Mouse (Mus musculus) intestine, postnatal 0 days (tissue): ENCODE results near the gene Frrs1. TPM values are rescaled to one million over a fixed set of nuclear protein-coding genes. Genes with fewer than 3 reads are reported as not detected.

ENCODE experiments used
- ATAC-seq: fragments of 200-750 bp; cut with Nextera tagmentation; 2 replicates; pipeline ENCODE4 v1.8.0; 2017; ENCODE audit warnings: mild to moderate bottlenecking, moderate TSS enrichment, moderate library complexity
- H3K27ac ChIP-seq: fragments of 300-500 bp; sonication (generic); 2 replicates; pipeline ENCODE4 v1.5.1; 2014; ENCODE audit warnings: mild to moderate bottlenecking, low read depth, low read length, moderate library complexity
- H3K27me3 ChIP-seq: fragments of 300-500 bp; sonication (generic); replicated peaks from 2 replicates; pipeline ENCODE4 v1.6.1; 2014; ENCODE audit warnings: low read length, mixed read lengths; ENCODE audit not compliant: control insufficient read depth, insufficient read depth
- H3K36me3 ChIP-seq: fragments of 300-500 bp; sonication (generic); 2 replicates; pipeline ENCODE4 v1.6.1; 2014; ENCODE audit warnings: mild to moderate bottlenecking, moderate library complexity; ENCODE audit not compliant: control insufficient read depth, insufficient read depth
- H3K4me1 ChIP-seq: fragments of 300-500 bp; sonication (generic); replicated peaks from 2 replicates; pipeline ENCODE4 v1.6.1; 2014; ENCODE audit warnings: antibody characterized with exemption, low read length, mixed read lengths; ENCODE audit not compliant: control insufficient read depth, insufficient read depth
- H3K4me2 ChIP-seq: fragments of 300-500 bp; sonication (generic); replicated peaks from 2 replicates; pipeline ENCODE4 v1.6.1; 2014; ENCODE audit warnings: low read depth, mild to moderate bottlenecking, moderate library complexity
- H3K4me3 ChIP-seq: fragments of 300-500 bp; sonication (generic); 2 replicates; pipeline ENCODE4 v1.5.1; 2014; ENCODE audit warnings: low read depth, low read length
- H3K9ac ChIP-seq: fragments of 300-500 bp; sonication (generic); 2 replicates; pipeline ENCODE4 v1.6.1; 2014; ENCODE audit warnings: mild to moderate bottlenecking, low read depth, low read length
- H3K9me3 ChIP-seq: fragments of 300-500 bp; sonication (generic); 2 replicates; pipeline ENCODE4 v1.6.1; 2016; ENCODE audit warnings: mixed run types; ENCODE audit not compliant: control insufficient read depth
- CTCF ChIP-seq: sonication (generic); IDR thresholded peaks from 2 replicates; pipeline ENCODE4 v1.5.1; 2016; ENCODE audit warnings: low read depth, mild to moderate bottlenecking, control low read depth, antibody characterized with exemption, moderate library complexity
- WGBS: fragments of 180-500 bp; shearing (Covaris S2); extraction: QIAGEN DNeasy Blood & Tissue Kit; methylation state at CpG from one replicate; pipeline ENCODE4 v1.1.7; 2014; 5-methylcytosine and 5-hydroxymethylcytosine counted together
- polyA plus RNA-seq: library from polyadenylated mRNA; unstranded; fragments of >200 nt; fragmentation: Nextera tagmentation; extraction: Ambion mirVana; gene quantifications from 2 replicates; pipeline ENCODE4 v1.2.1, GENCODE M21; 2015

Frrs1 gene
- polyA plus RNA-seq, 1 experiment from 2014 or later = 18.6 TPM

DNA sequence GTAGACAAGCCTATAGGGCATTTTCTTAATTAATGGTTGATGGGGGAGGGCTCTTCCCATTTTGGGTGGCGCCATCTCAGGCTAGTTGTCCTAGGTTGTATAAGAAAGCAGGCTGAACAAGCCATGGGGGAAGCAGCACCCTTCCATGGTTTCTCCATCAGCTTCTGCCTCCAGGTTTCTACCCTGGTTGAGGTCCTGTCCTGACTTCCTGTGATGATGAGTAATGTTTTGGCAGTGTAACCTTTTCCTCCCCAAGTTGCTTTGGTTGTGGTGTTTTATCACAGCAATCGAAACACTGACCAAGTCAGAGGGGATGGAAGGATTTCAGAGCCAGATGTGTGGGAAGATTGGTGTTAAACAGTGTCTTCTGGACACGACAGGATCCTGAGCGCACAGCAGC is 87.2 kb downstream of the Frrs1 start:
- Histone ChIP-seq H3K9me3 (no peaks in the 10 kb centered on the region), H3K4me2 (no peak overlapping the region), H3K36me3 (no peaks in the 10 kb centered on the region), H3K4me3 (no peak overlapping the region), H3K9ac (no peak overlapping the region), H3K27me3 (no peaks in the 10 kb centered on the region), H3K4me1 (no peaks in the 10 kb centered on the region), H3K27ac (no peak overlapping the region)
- TF ChIP-seq CTCF = no peak
- no peak for ATAC-seq
- WGBS = 82% methylated on average over 4 of the region's 4 CpGs

- ATAC-seq = peak; percentile 78
- WGBS = 45% methylated on average over 6 of the region's 6 CpGs
These were observed 91.4 kb downstream of the Frrs1 start for GRCm38 (mm10) chr3:116950665-116951115.

GRCm38 (mm10) chr3:116951489-116951888 is 92.2 kb downstream of the Frrs1 start:
- 0 out of 2 replicates have a peak, but pooled peaks have one; percentile 44 for ATAC-seq
- no peak overlapping the region for H3K4me3 ChIP-seq
- no peaks in the 10 kb centered on the region for H3K4me1 ChIP-seq
- no peak overlapping the region for H3K27ac ChIP-seq
- no peaks in the 10 kb centered on the region for H3K36me3 ChIP-seq
- no peaks in the 10 kb centered on the region for H3K27me3 ChIP-seq
- no peaks in the 10 kb centered on the region for H3K9me3 ChIP-seq
- H3K4me2 ChIP-seq = no peak overlapping the region
- WGBS = 67% methylated on average over 3 of the region's 3 CpGs
- no peak for TF ChIP-seq CTCF
- no peak overlapping the region for H3K9ac ChIP-seq

More at GRCm38 (mm10) chr3:116950665-116951115, 91.4 kb downstream of the Frrs1 start:
- TF ChIP-seq CTCF = no peak
- no peaks in the 10 kb centered on the region for H3K36me3 ChIP-seq
- H3K9me3 ChIP-seq = no peaks in the 10 kb centered on the region
- no peaks in the 10 kb centered on the region for H3K27me3 ChIP-seq
- no peaks in the 10 kb centered on the region for H3K4me1 ChIP-seq
- no peak overlapping the region for H3K9ac ChIP-seq
- no peak overlapping the region for H3K27ac ChIP-seq
- H3K4me3 ChIP-seq = no peak overlapping the region
- H3K4me2 ChIP-seq = no peak overlapping the region

GRCm38 (mm10) chr3:116952242-116952899 is 93.1 kb downstream of the Frrs1 start:
- Histone ChIP-seq H3K9ac (no peak overlapping the region), H3K4me1 (no peaks in the 10 kb centered on the region), H3K4me2 (no peak overlapping the region), H3K4me3 (no peak overlapping the region), H3K27me3 (no peaks in the 10 kb centered on the region), H3K27ac (no peak overlapping the region), H3K9me3 (no peaks in the 10 kb centered on the region), H3K36me3 (no peaks in the 10 kb centered on the region)
- 70% methylated on average over 8 of the region's 8 CpGs for WGBS
- TF ChIP-seq CTCF = no peak
- no peak for ATAC-seq

- Histone ChIP-seq H3K9me3 (no peaks in the 10 kb centered on the region), H3K9ac (no peak overlapping the region), H3K27me3 (no peaks in the 10 kb centered on the region), H3K4me1 (no peaks in the 10 kb centered on the region), H3K4me2 (no peak overlapping the region), H3K27ac (no peak overlapping the region), H3K4me3 (no peak overlapping the region), H3K36me3 (no peaks in the 10 kb centered on the region)
- no peak for ATAC-seq
- 79% methylated on average over 6 of the region's 6 CpGs for WGBS
- TF ChIP-seq CTCF = no peak
These were observed 94.1 kb downstream of the Frrs1 start for GRCm38 (mm10) chr3:116953366-116953765.

DNA sequence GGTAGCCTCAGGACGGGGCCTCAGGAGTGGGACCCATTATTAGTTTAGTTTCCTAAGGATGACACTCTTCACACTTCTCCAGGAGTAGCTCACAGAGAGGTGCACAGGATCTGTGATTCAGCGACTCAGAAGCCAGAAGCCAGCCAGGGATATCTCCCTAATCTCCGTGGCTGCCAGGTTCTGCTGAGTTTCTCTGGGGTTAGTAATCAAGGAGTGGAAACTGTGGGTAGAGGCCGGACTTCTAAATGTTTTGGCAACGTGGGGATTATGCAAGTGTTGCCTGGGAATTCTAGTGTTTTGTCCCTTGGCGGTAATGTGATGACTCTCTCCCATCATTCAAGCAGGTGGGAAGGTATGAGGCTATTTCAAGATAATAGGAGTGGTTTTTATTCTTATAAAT is 95.8 kb downstream of the Frrs1 start:
- Histone ChIP-seq H3K36me3 (no peaks in the 10 kb centered on the region), H3K9me3 (no peaks in the 10 kb centered on the region), H3K9ac (no peak overlapping the region), H3K4me2 (no peak overlapping the region), H3K27ac (no peak overlapping the region), H3K4me1 (no peaks in the 10 kb centered on the region), H3K27me3 (no peaks in the 10 kb centered on the region), H3K4me3 (no peak overlapping the region)
- no peak for ATAC-seq
- WGBS = 72% methylated on average over 6 of the region's 6 CpGs
- TF ChIP-seq CTCF = no peak

Other genes starting within 250 kb of the Frrs1 start
- gene Trmt13, start 244.9 kb upstream of the Frrs1 start, polyA plus RNA-seq = 8.2 and 11.0 TPM in 2 replicates
- gene Mfsd14a, start 196.8 kb upstream of the Frrs1 start, polyA plus RNA-seq = 39.4 and 40.0 TPM in 2 replicates
- not detected in 2 replicates for gene Gm43191, start 178.2 kb upstream of the Frrs1 start, polyA plus RNA-seq
- 19.1 and 20.0 TPM in 2 replicates for gene Slc35a3, start 146.6 kb upstream of the Frrs1 start, polyA plus RNA-seq
- 6.3 and 6.9 TPM in 2 replicates for gene Agl, start 51.3 kb upstream of the Frrs1 start, polyA plus RNA-seq
- gene 4930455H04Rik, start 108.8 kb downstream of the Frrs1 start, polyA plus RNA-seq = not detected in 2 replicates
- gene Palmd, start 109.5 kb downstream of the Frrs1 start, polyA plus RNA-seq = 2.1 and 2.5 TPM in 2 replicates